Mouse (Mus musculus) heart, embryonic 11.5 days (tissue): ENCODE results near the gene Bnip1. TPM values are rescaled to one million over a fixed set of nuclear protein-coding genes. Genes with fewer than 3 reads are reported as not detected.

ENCODE experiments used
- ATAC-seq: fragments of 200-750 bp; cut with Nextera tagmentation; replicated peaks from 2 replicates; pipeline ENCODE4 v1.8.0; 2017; ENCODE audit warnings: moderate library complexity; ENCODE audit not compliant: insufficient number of reproducible peaks, low FRiP score, low TSS enrichment
- H3K27ac ChIP-seq: fragments of 300-500 bp; sonication (generic); 2 replicates; pipeline ENCODE4 v1.5.1; 2014; ENCODE audit warnings: mild to moderate bottlenecking, low read depth, low read length
- H3K27me3 ChIP-seq: fragments of 300-500 bp; sonication (generic); 2 replicates; pipeline ENCODE4 v1.6.1; 2014; ENCODE audit warnings: mild to moderate bottlenecking, low read length, mixed read lengths; ENCODE audit not compliant: control insufficient read depth, insufficient read depth
- H3K36me3 ChIP-seq: fragments of 300-500 bp; sonication (generic); 2 replicates; pipeline ENCODE4 v1.6.1; 2014; ENCODE audit warnings: mild to moderate bottlenecking, low read length, moderate library complexity, mixed read lengths; ENCODE audit not compliant: control insufficient read depth, insufficient read depth
- H3K4me1 ChIP-seq: fragments of 300-500 bp; sonication (generic); 2 replicates; pipeline ENCODE4 v1.6.1; 2014; ENCODE audit warnings: low read length; ENCODE audit not compliant: control insufficient read depth, insufficient read depth
- H3K4me2 ChIP-seq: fragments of 300-500 bp; sonication (generic); 2 replicates; pipeline ENCODE4 v1.6.1; 2014; ENCODE audit warnings: mild to moderate bottlenecking, moderate library complexity
- H3K4me3 ChIP-seq: fragments of 300-500 bp; sonication (generic); 2 replicates; pipeline ENCODE4 v1.5.1; 2014; ENCODE audit warnings: low read depth, low read length
- H3K9ac ChIP-seq: fragments of 300-500 bp; sonication (generic); 2 replicates; pipeline ENCODE4 v1.6.1; 2014; ENCODE audit warnings: mild to moderate bottlenecking, low read depth, low read length, moderate library complexity
- H3K9me3 ChIP-seq: fragments of 300-500 bp; sonication (generic); replicated peaks from 2 replicates; pipeline ENCODE4 v1.6.1; 2016; ENCODE audit warnings: low read length; ENCODE audit not compliant: control insufficient read depth
- WGBS: fragments of 180-500 bp; shearing (Covaris S2); extraction: QIAGEN DNeasy Blood & Tissue Kit; methylation state at CpG from one replicate; pipeline ENCODE4 v1.1.7; 2014; ENCODE audit not compliant: insufficient replicate concordance; 5-methylcytosine and 5-hydroxymethylcytosine counted together
- polyA plus RNA-seq: library from polyadenylated mRNA; unstranded; fragments of >200 nt; fragmentation: Nextera tagmentation; extraction: Ambion mirVana; gene quantifications from 2 replicates; pipeline ENCODE4 v1.2.1, GENCODE M21; 2014

Gene Bnip1
- polyA plus RNA-seq, 1 experiment from 2014 or later = 58.5 TPM

- Histone ChIP-seq H3K27me3 (no peaks in the 10 kb centered on the region), H3K36me3 (peaks cover 21% of the 10 kb centered on the region), H3K9ac (no peak overlapping the region), H3K9me3 (no peaks in the 10 kb centered on the region), H3K4me3 (no peak overlapping the region), H3K4me1 (0 out of 2 replicates have a peak, but pooled peaks cover 2% of the 10 kb centered on the region), H3K27ac (no peak overlapping the region), H3K4me2 (no peak overlapping the region)
- 85% methylated on average over 8 of the region's 8 CpGs for WGBS
- ATAC-seq = no peak
These were observed 8.8 kb downstream of the Bnip1 start for GRCm38 (mm10) chr17:26789460-26790268.

- Histone ChIP-seq H3K9ac (no peak overlapping the region), H3K4me2 (no peak overlapping the region), H3K4me1 (peaks cover 7% of the 10 kb centered on the region), H3K36me3 (peaks cover 21% of the 10 kb centered on the region), H3K9me3 (no peaks in the 10 kb centered on the region), H3K27me3 (no peaks in the 10 kb centered on the region), H3K4me3 (no peak overlapping the region), H3K27ac (no peak overlapping the region)
- ATAC-seq = no peak
- WGBS = 83% methylated on average over 11 of the region's 11 CpGs
These were observed 9.7 kb downstream of the Bnip1 start for GRCm38 (mm10) chr17:26790269-26791214.

DNA sequence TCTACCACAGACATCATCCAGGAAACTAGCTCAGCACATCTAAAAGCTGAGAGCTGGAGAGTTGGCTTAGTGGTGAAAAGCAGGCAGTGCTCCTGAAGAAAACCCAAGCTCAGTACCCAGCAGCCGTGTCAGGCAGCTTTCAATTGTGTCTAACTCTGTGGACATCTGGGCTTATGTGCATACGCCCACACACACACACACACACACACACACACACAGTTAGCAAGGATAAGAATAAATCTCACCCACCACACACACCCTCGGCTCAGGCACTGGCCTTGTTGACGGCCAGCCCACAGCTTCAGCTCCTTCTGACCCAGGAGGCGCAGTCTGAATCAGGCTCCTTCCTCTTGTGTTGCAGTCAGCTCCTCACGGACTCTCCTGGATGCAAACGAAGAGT lies 10.7 kb downstream of the Bnip1 start:
- WGBS = 80% methylated on average over 7 of the region's 7 CpGs
- ATAC-seq = no peak
- Histone ChIP-seq H3K4me2 (no peak overlapping the region), H3K4me3 (no peak overlapping the region), H3K36me3 (peaks cover 20% of the 10 kb centered on the region), H3K27me3 (no peaks in the 10 kb centered on the region), H3K9me3 (no peaks in the 10 kb centered on the region), H3K27ac (no peak overlapping the region), H3K4me1 (peaks cover 7% of the 10 kb centered on the region), H3K9ac (no peak overlapping the region)

GRCm38 (mm10) chr17:26792096-26792495 lies 11.2 kb downstream of the Bnip1 start:
- no peak for ATAC-seq
- H3K36me3 ChIP-seq = peaks cover 17% of the 10 kb centered on the region
- no peak overlapping the region for H3K4me2 ChIP-seq

GRCm38 (mm10) chr17:26793068-26793765 lies 12.4 kb downstream of the Bnip1 start:
- peaks cover 14% of the 10 kb centered on the region for H3K36me3 ChIP-seq
- H3K4me2 ChIP-seq = no peak overlapping the region
- no peak overlapping the region for H3K4me3 ChIP-seq
- H3K9ac ChIP-seq = no peak overlapping the region
- peaks cover 11% of the 10 kb centered on the region for H3K4me1 ChIP-seq
- H3K9me3 ChIP-seq = no peaks in the 10 kb centered on the region
- whole genome bisulfite sequencing = 73% methylated on average over 5 of the region's 5 CpGs
- H3K27me3 ChIP-seq = no peaks in the 10 kb centered on the region
- no peak for ATAC-seq
- H3K27ac ChIP-seq = no peak overlapping the region

More at GRCm38 (mm10) chr17:26792096-26792495, 11.2 kb downstream of the Bnip1 start:
- H3K4me3 ChIP-seq = no peak overlapping the region
- WGBS = 89% methylated on average over 15 of the region's 15 CpGs
- no peaks in the 10 kb centered on the region for H3K27me3 ChIP-seq
- H3K4me1 ChIP-seq = peaks cover 7% of the 10 kb centered on the region
- H3K27ac ChIP-seq = no peak overlapping the region
- no peaks in the 10 kb centered on the region for H3K9me3 ChIP-seq
- H3K9ac ChIP-seq = no peak overlapping the region

- no peaks in the 10 kb centered on the region for H3K27me3 ChIP-seq
- no peak overlapping the region for H3K9ac ChIP-seq
- WGBS = 13% methylated on average over 3 of the region's 3 CpGs
- H3K4me2 ChIP-seq = no peak overlapping the region
- no peaks in the 10 kb centered on the region for H3K9me3 ChIP-seq
- H3K27ac ChIP-seq = no peak overlapping the region
- H3K4me1 ChIP-seq = peaks cover 11% of the 10 kb centered on the region
- peaks cover 5% of the 10 kb centered on the region for H3K36me3 ChIP-seq
- no peak overlapping the region for H3K4me3 ChIP-seq
- no peak for ATAC-seq
These were observed 13.9 kb downstream of the Bnip1 start for GRCm38 (mm10) chr17:26794744-26795143.

- no peak overlapping the region for H3K27ac ChIP-seq
These were observed 14.5 kb downstream of the Bnip1 start for GRCm38 (mm10) chr17:26795386-26795785.

More at GRCm38 (mm10) chr17:26795386-26795785, 14.5 kb downstream of the Bnip1 start:
- no peak for ATAC-seq
- H3K4me2 ChIP-seq = no peak overlapping the region
- peaks cover 5% of the 10 kb centered on the region; the same call in 1 of the 2 replicates for H3K36me3 ChIP-seq
- H3K4me3 ChIP-seq = no peak overlapping the region
- no peaks in the 10 kb centered on the region for H3K27me3 ChIP-seq
- H3K9ac ChIP-seq = no peak overlapping the region
- H3K9me3 ChIP-seq = no peaks in the 10 kb centered on the region
- H3K4me1 ChIP-seq = peaks cover 11% of the 10 kb centered on the region
- WGBS = 62% methylated on average over 7 of the region's 7 CpGs
